Mouse (Mus musculus): Measurements from ENCODE around the gene Slc13a2. TPM values are rescaled to one million over a fixed set of nuclear protein-coding genes. Genes with fewer than 3 reads are reported as not detected.

Gene Slc13a2
- total and polyA plus RNA-seq, 2 experiments from 2014 or later, result not detected

DNA sequence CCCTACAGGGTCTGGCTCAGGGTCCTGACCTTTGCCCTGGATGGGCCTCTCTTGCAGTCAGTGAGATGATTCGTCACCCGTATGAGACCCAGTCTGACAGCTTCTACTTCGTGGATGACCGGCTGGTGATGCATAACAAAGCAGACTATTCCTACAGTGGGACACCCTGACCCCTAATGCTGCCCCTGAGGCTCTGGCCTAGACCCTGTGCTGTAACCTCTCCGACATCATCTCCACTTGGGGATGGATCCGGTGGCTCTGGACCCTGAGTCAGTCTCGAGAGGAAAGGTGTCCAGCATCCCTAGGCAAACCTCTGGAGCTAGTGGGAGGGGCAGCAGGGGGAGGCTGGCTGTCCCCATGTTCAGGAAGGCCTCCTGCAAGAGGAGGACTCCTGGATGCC lies 73.5 kb downstream of the Slc13a2 start:
- TF ChIP-seq EP300 (IDR thresholded peaks at IDR 0.05; ENCODE audit: low read depth) (no peak), CTCF (IDR thresholded peaks at IDR 0.05; ENCODE audit: low read depth) (no peak)
- Histone ChIP-seq H3K36me3 (replicated peaks; ENCODE audit: control insufficient read depth, insufficient read depth, low read length) (peaks cover 6% of the 10 kb centered on the region; the same call in 1 of the 2 replicates), H3K27ac (ENCODE audit: low read depth) (no peak overlapping the region), H3K9me3 (replicated peaks; ENCODE audit: control insufficient read depth, low read length) (no peaks in the 10 kb centered on the region), H3K4me2 (ENCODE audit: low read depth, low read length) (no peak overlapping the region), H3K27me3 (ENCODE audit: control insufficient read depth, insufficient read depth, low read length) (no peaks in the 10 kb centered on the region), H3K9ac (replicated peaks; ENCODE audit: low read depth, low read length) (no peak overlapping the region), H3K4me3 (ENCODE audit: low read depth, low read length) (no peak overlapping the region), H3K4me1 (ENCODE audit: control insufficient read depth, insufficient read depth) (peaks cover 31% of the 10 kb centered on the region)
- DNase-seq (ENCODE audit: low spot score) (no peak), ATAC-seq (ENCODE audit: insufficient read depth, low read depth) (no peak)
- 76% methylated on average over 7 of the region's 7 CpGs for WGBS

- Histone ChIP-seq H3K36me3 (replicated peaks; ENCODE audit: control insufficient read depth, insufficient read depth, low read length) (peaks cover 6% of the 10 kb centered on the region; the same call in 1 of the 2 replicates), H3K4me1 (ENCODE audit: control insufficient read depth, insufficient read depth) (peaks cover 32% of the 10 kb centered on the region), H3K27me3 (ENCODE audit: control insufficient read depth, insufficient read depth, low read length) (no peaks in the 10 kb centered on the region), H3K9me3 (replicated peaks; ENCODE audit: control insufficient read depth, low read length) (no peaks in the 10 kb centered on the region), H3K9ac (replicated peaks; ENCODE audit: low read depth, low read length) (no peak overlapping the region), H3K4me2 (ENCODE audit: low read depth, low read length) (no peak overlapping the region), H3K4me3 (ENCODE audit: low read depth, low read length) (no peak overlapping the region), H3K27ac (ENCODE audit: low read depth) (no peak overlapping the region)
- WGBS, result 79% methylated on average over 9 of the region's 9 CpGs
- no peak for ATAC-seq (ENCODE audit: insufficient read depth, low read depth)
- TF ChIP-seq EP300 (IDR thresholded peaks at IDR 0.05; ENCODE audit: low read depth), result no peak
- no peak for TF ChIP-seq CTCF (IDR thresholded peaks at IDR 0.05; ENCODE audit: low read depth)
- DNase-seq (ENCODE audit: low spot score), result no peak
Observed at GRCm38 (mm10) chr11:78347908-78348307, 74.1 kb downstream of the Slc13a2 start.

Other genes starting within 250 kb of the Slc13a2 start
- 24.6 and 27.2 TPM in 2 replicates for gene Nek8, start 245.5 kb downstream of the Slc13a2 start, total RNA-seq (2014; rRNA removed; ENCODE audit: low replicate concordance)
- 8.1 and 9.1 TPM in 2 replicates for gene Nek8, start 245.5 kb downstream of the Slc13a2 start, polyA plus RNA-seq (2015; fragmentation: Nextera tagmentation; extraction: Ambion mirVana)
- 19.9 and 24.1 TPM in 2 replicates for gene Tlcd1, start 245.5 kb downstream of the Slc13a2 start, total RNA-seq (2014; rRNA removed; ENCODE audit: low replicate concordance)
- 15.1 and 16.8 TPM in 2 replicates for gene Tlcd1, start 245.5 kb downstream of the Slc13a2 start, polyA plus RNA-seq (2015; fragmentation: Nextera tagmentation; extraction: Ambion mirVana)
- 473 and 508 TPM in 2 replicates for gene Rpl23a, start 238.6 kb downstream of the Slc13a2 start, total RNA-seq (2014; rRNA removed; ENCODE audit: low replicate concordance)
- gene Rpl23a, start 238.6 kb downstream of the Slc13a2 start, polyA plus RNA-seq (2015; fragmentation: Nextera tagmentation; extraction: Ambion mirVana), result 719 and 776 TPM in 2 replicates
- gene Rab34, start 233.8 kb downstream of the Slc13a2 start, total RNA-seq (2014; rRNA removed; ENCODE audit: low replicate concordance), result 55.1 and 57.5 TPM in 2 replicates
- gene Rab34, start 233.8 kb downstream of the Slc13a2 start, polyA plus RNA-seq (2015; fragmentation: Nextera tagmentation; extraction: Ambion mirVana), result 37.1 and 39.7 TPM in 2 replicates
- not detected in 2 replicates for gene Proca1, start 228.8 kb downstream of the Slc13a2 start, total RNA-seq (2014; rRNA removed; ENCODE audit: low replicate concordance)
- 2.1 and 3.2 TPM in 2 replicates for gene Proca1, start 228.8 kb downstream of the Slc13a2 start, polyA plus RNA-seq (2015; fragmentation: Nextera tagmentation; extraction: Ambion mirVana)
- 62.5 and 101 TPM in 2 replicates for gene Sdf2, start 176.5 kb downstream of the Slc13a2 start, total RNA-seq (2014; rRNA removed; ENCODE audit: low replicate concordance)
- 58.9 and 64.3 TPM in 2 replicates for gene Sdf2, start 176.5 kb downstream of the Slc13a2 start, polyA plus RNA-seq (2015; fragmentation: Nextera tagmentation; extraction: Ambion mirVana)
- gene Supt6, start 176.2 kb downstream of the Slc13a2 start, total RNA-seq (2014; rRNA removed; ENCODE audit: low replicate concordance), result 12.1 and 17.0 TPM in 2 replicates
- 6.9 and 7.6 TPM in 2 replicates for gene Supt6, start 176.2 kb downstream of the Slc13a2 start, polyA plus RNA-seq (2015; fragmentation: Nextera tagmentation; extraction: Ambion mirVana)
- gene 2610507B11Rik, start 160.5 kb downstream of the Slc13a2 start, total RNA-seq (2014; rRNA removed; ENCODE audit: low replicate concordance), result 105 and 108 TPM in 2 replicates
- 86.4 and 91.2 TPM in 2 replicates for gene 2610507B11Rik, start 160.5 kb downstream of the Slc13a2 start, polyA plus RNA-seq (2015; fragmentation: Nextera tagmentation; extraction: Ambion mirVana)
- gene BC030499, start 131.4 kb downstream of the Slc13a2 start, total RNA-seq (2014; rRNA removed; ENCODE audit: low replicate concordance), result 0.19 TPM in 1 of 2 replicates, not detected in the other
- gene BC030499, start 131.4 kb downstream of the Slc13a2 start, polyA plus RNA-seq (2015; fragmentation: Nextera tagmentation; extraction: Ambion mirVana), result 0.18 and 0.22 TPM in 2 replicates
- 16.8 and 23.4 TPM in 2 replicates for gene Spag5, start 120.7 kb downstream of the Slc13a2 start, total RNA-seq (2014; rRNA removed; ENCODE audit: low replicate concordance)
- 5.5 and 6.8 TPM in 2 replicates for gene Spag5, start 120.7 kb downstream of the Slc13a2 start, polyA plus RNA-seq (2015; fragmentation: Nextera tagmentation; extraction: Ambion mirVana)
- 32.5 and 50.7 TPM in 2 replicates for gene Aldoc, start 99.2 kb downstream of the Slc13a2 start, total RNA-seq (2014; rRNA removed; ENCODE audit: low replicate concordance)
- 15.1 and 15.2 TPM in 2 replicates for gene Aldoc, start 99.2 kb downstream of the Slc13a2 start, polyA plus RNA-seq (2015; fragmentation: Nextera tagmentation; extraction: Ambion mirVana)
- 36.0 and 39.7 TPM in 2 replicates for gene Pigs, start 93.8 kb downstream of the Slc13a2 start, total RNA-seq (2014; rRNA removed; ENCODE audit: low replicate concordance)
- gene Pigs, start 93.8 kb downstream of the Slc13a2 start, polyA plus RNA-seq (2015; fragmentation: Nextera tagmentation; extraction: Ambion mirVana), result 31.2 and 32.3 TPM in 2 replicates
- 52.9 and 57.3 TPM in 2 replicates for gene Unc119, start 78.7 kb downstream of the Slc13a2 start, total RNA-seq (2014; rRNA removed; ENCODE audit: low replicate concordance)
- gene Unc119, start 78.7 kb downstream of the Slc13a2 start, polyA plus RNA-seq (2015; fragmentation: Nextera tagmentation; extraction: Ambion mirVana), result 20.9 and 24.8 TPM in 2 replicates
- not detected in 2 replicates for gene Foxn1, start 35.7 kb downstream of the Slc13a2 start, total RNA-seq (2014; rRNA removed; ENCODE audit: low replicate concordance)
- gene Foxn1, start 35.7 kb downstream of the Slc13a2 start, polyA plus RNA-seq (2015; fragmentation: Nextera tagmentation; extraction: Ambion mirVana), result not detected in 2 replicates
- 3.7 and 8.4 TPM in 2 replicates for gene Slc46a1, start 43.5 kb upstream of the Slc13a2 start, total RNA-seq (2014; rRNA removed; ENCODE audit: low replicate concordance)
- 4.5 TPM in 2 replicates for gene Slc46a1, start 43.5 kb upstream of the Slc13a2 start, polyA plus RNA-seq (2015; fragmentation: Nextera tagmentation; extraction: Ambion mirVana)
- not detected in 2 replicates for gene Sarm1, start 75.5 kb upstream of the Slc13a2 start, total RNA-seq (2014; rRNA removed; ENCODE audit: low replicate concordance)
- gene Sarm1, start 75.5 kb upstream of the Slc13a2 start, polyA plus RNA-seq (2015; fragmentation: Nextera tagmentation; extraction: Ambion mirVana), result not detected in 2 replicates
- 0.73 and 2.3 TPM in 2 replicates for gene Vtn, start 76.9 kb upstream of the Slc13a2 start, total RNA-seq (2014; rRNA removed; ENCODE audit: low replicate concordance)
- 2.7 and 4.0 TPM in 2 replicates for gene Vtn, start 76.9 kb upstream of the Slc13a2 start, polyA plus RNA-seq (2015; fragmentation: Nextera tagmentation; extraction: Ambion mirVana)
- gene Sebox, start 81.2 kb upstream of the Slc13a2 start, total RNA-seq (2014; rRNA removed; ENCODE audit: low replicate concordance), result not detected in 2 replicates
- not detected in 2 replicates for gene Sebox, start 81.2 kb upstream of the Slc13a2 start, polyA plus RNA-seq (2015; fragmentation: Nextera tagmentation; extraction: Ambion mirVana)
- gene Tmem199, start 90.0 kb upstream of the Slc13a2 start, total RNA-seq (2014; rRNA removed; ENCODE audit: low replicate concordance), result 13.1 and 29.9 TPM in 2 replicates
- 35.0 and 36.4 TPM in 2 replicates for gene Tmem199, start 90.0 kb upstream of the Slc13a2 start, polyA plus RNA-seq (2015; fragmentation: Nextera tagmentation; extraction: Ambion mirVana)
- 225 and 247 TPM in 2 replicates for gene Poldip2, start 90.0 kb upstream of the Slc13a2 start, total RNA-seq (2014; rRNA removed; ENCODE audit: low replicate concordance)
- 209 and 214 TPM in 2 replicates for gene Poldip2, start 90.0 kb upstream of the Slc13a2 start, polyA plus RNA-seq (2015; fragmentation: Nextera tagmentation; extraction: Ambion mirVana)
- 49.7 and 52.1 TPM in 2 replicates for gene Tnfaip1, start 114.1 kb upstream of the Slc13a2 start, total RNA-seq (2014; rRNA removed; ENCODE audit: low replicate concordance)
- gene Tnfaip1, start 114.1 kb upstream of the Slc13a2 start, polyA plus RNA-seq (2015; fragmentation: Nextera tagmentation; extraction: Ambion mirVana), result 48.7 and 50.0 TPM in 2 replicates
- gene Ift20, start 114.1 kb upstream of the Slc13a2 start, total RNA-seq (2014; rRNA removed; ENCODE audit: low replicate concordance), result 90.8 and 148 TPM in 2 replicates
- 111 and 114 TPM in 2 replicates for gene Ift20, start 114.1 kb upstream of the Slc13a2 start, polyA plus RNA-seq (2015; fragmentation: Nextera tagmentation; extraction: Ambion mirVana)
- gene Tmem97, start 128.6 kb upstream of the Slc13a2 start, total RNA-seq (2014; rRNA removed; ENCODE audit: low replicate concordance), result 41.5 and 57.2 TPM in 2 replicates
- gene Tmem97, start 128.6 kb upstream of the Slc13a2 start, polyA plus RNA-seq (2015; fragmentation: Nextera tagmentation; extraction: Ambion mirVana), result 37.5 and 39.4 TPM in 2 replicates